Mouse (Mus musculus): ENCODE measurements around the gene Scn11a.

Gene Scn11a

DNA sequence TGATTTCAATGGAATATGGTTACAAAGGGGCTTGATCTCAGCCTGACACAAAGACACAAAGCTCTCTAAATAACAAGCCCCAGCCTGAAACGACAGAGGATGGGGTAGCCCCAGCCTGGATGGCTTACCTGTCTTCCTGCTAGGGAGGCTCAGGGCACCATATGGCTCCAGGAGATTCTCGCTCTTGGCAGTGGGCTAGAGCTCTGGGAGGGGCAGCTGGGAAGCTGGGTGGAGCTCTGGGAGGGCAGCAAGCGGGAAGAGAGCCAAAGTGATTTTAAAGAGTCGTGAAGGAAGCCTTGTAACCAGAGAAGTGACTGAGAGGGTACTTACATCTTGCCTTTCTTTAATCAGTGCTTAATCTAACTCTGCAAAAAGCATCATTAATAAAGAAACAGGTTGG, at the start of gene Scn11a:
Gene Scn11a, minus strand, starts transcription at position 160 of the 400 bp plus-strand sequence.
- DNase-seq, result no peak

DNA sequence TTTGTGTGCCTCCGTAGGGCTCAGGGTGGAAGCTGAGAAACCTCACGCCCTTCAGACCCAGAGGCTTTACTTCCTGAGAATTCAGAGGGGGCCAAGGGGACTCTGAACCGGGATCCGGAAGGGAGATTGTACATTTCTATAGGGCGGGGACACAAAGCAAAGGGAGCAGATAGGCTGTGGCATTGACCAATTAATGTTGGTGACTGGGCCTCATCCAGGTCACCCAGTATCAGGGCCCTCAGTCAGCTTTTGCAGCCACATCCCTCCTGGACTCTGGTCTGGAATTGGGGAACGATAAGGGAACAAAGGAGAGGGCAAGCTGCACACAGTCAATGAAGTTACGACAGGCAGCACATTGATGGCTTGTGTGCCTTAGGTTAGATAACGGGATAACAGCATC, 28.9 kb upstream of the Scn11a start:
- DNase-seq, result no peak

DNA sequence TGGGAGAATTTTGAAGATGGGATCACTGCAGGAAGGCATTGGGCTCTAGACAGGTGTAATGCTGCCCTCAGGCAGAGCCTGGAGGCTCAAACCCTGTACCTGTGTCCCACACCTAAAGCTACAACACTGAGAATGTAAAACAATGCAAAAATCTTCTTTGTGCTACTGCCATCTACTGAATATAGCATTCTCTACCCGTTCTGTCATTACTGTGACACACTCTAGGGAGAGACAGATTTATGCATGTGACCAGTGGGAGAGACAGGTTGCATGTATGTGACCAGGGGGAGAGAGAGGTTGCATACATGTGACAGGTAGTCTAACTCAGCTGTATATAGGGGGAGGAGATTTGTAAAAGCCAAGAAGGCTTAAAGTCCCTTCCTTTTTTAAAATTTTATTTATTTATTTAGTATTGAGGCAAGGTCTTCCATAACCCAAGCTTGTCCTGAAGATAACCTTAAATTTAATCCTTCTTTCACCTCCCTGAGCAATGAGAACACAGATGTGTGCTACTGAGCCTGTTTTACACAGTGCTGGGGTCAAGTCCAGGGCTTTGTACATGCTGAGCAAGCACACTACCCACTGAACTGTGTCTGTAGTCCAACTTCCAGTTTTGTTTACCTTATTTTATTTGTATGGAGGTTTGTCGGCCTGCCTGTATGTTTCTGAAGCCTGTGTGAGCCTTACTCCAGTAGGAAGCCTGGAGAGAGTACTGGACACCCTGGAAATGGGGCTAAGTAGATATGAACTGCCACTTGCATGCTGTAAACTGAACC, 28.0 kb upstream of the Scn11a start:
- peak; percentile 30 to 42 for DNase-seq

DNA sequence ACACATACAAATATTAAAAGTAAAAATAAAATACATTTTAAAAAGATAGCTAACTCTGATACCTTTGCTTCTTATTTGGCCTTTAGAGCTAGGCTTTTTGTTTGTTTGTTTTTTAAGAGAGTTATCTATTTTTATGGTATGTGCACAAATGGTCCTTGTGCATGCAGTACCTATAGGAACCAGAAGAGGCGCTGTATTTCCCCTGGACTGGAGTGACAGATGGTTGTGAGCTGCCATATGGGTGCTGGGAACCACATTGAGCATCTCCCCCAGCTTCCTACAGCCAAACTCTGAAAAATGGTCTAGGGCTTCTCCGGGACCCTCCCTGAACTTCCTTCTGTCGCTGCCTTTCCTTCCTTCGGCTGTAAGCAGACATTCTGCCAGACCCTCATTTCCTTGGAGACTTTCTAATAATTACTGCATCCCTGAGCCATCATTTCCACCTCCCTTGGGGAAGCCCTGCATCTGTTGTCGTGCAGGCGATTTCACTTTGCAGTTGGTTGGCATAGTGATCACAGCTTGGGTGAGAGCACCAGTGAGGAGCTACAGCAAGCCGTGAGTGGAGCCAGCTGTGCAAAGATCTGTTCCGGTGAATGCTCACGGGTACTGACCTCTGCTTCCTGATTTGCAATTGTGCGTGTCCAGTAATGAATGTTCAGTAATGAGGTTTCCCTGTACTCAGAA, 27.2 kb upstream of the Scn11a start:
- peak; percentile 57 to 70 for DNase-seq

DNA sequence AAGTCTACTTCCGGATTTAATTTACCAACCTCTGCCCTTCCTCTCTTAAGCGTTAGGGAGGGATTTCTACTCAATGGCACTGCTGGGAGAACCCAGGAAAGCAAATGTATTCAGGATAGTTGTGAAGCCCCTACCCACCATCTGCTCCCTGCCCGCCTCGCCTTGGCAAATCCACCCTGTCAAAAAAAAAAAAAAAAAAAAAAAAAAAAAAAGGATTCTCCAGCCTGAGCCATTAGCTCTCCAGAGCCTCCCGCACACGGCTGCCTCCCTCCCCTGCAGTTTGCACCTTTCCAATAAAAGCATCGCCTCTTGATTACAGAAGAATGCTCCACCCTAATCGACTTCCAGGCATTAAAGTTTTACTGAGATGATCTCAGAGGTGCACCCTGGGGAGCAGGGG, 24.0 kb upstream of the Scn11a start:
- no peak for DNase-seq

DNA sequence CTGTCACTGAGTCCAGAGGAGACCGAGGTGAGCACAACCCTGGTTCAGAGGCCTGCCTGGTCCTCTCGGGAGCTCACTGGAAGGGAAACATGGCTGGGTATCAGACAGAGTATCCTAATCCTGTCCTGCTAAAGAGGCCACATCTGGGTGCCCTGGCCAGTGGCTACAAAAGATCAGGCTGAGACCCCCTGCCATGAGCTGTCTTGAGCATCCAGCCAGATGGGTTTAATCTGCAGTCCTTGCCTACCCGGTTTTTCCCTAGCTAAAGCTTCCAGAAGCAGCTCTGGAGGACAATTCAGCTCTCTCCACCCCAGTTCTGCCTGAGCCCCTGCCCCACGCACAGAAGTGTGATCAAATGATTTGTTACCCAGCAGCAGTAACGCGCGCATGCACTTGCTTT, 23.4 kb upstream of the Scn11a start:
- no peak for DNase-seq

DNA sequence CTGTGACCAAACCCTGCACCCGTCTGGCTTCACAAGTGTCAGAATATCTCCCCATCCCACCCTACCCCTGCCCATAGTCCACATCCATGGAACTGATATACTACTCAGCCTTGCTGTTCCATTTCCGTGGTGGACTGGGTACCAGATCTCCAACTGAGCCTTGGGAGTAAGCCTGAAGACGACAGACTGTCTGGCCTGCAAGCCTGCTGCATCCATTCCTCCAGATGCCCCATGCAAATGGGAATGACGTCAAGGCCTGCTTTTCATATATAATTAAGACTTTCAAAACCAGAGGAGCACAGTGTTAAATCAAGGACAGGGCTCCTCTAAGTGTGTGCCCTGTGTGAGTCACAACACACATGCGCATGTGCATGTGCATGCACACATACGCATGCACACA, 21.9 kb upstream of the Scn11a start:
- DNase-seq, result no peak

DNA sequence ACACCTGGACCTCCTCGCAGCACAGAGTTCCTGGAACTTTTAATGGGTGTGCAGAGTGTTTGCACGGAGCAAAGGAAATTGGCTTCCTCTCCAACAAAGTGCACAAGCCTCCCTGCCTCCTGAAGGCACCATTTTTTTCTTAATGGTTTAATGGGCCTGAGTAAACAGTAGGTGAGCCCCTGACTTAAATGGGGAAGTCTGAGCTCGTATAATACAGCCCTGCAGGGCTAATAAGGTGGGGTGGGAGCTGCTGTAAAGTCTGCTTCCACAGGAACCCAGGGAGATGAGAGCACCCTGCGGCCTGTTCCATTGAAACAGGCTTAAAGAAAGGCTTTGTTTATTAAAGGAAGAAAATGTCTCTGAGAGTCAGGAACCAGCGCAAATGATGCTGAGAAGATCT, 19.5 kb upstream of the Scn11a start:
- no peak for DNase-seq

DNA sequence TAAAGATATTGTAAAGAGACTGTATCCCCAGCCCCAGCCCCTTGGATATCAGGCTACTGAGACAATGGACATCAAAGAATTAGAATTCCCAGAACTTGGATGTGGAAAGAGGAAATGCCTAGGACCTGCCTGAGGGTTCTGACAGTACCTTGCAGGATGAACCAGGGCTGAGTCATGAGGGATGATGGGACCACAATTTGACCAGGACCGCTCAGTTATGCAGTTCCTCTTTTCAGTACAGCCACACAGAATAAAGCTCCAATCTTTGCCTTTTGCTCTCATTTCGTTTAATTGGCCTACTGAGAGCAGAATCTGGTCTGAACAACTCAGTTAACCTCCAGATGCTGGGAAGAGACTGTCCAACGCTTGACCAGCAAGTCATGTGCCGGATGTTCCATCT, 18.3 kb upstream of the Scn11a start:
- DNase-seq, result no peak

DNA sequence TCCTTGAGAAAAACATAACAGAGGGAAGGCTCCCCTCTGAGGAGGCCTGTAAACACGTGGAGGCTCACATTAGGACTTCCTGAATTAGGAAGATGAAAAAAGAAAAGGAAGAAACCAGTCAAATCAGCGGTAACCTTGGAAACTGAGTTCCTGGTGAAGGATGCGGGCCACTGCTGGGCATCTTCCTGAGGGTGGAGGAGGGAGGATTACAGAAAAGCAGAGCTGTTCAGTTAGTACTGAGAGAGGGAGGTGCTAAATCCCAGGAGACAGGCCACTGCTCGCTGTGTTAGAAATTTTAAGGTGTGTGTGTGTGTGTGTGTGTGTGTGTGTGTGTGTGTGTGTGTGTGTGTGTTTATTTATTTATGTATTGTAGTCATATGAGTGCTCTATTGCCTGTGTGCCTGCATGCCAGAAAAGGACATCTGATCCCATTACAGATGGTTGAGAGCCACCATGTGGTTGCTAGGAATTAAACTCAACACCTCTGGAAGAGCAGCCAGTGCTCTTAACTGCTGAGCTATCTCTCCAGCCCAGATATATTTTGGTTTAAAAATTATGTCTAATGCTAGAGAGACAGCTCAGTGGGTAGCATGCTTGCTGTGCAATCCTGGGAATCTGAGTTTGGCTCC, 17.4 kb upstream of the Scn11a start:
- no peak for DNase-seq

DNA sequence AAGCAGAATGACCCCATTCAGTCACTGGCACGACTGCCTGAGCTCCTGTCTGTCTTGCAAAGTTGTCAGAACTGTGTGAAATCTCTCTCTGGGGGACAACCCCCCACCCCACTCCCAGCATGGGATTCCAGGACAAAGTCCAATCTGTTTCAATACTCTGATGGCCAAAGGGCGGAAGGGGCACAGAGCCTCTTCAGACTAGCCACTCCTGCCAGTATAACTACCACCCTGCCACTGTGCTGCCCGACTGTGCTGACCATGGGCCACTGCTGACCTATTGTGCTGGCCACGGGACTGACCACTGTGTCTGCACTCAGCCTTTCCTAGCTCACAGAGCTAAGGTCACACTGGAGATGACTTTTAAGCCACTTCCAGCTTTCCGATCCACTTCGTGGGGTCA, 16.8 kb upstream of the Scn11a start:
- peak; percentile 72 to 82 for DNase-seq

DNA sequence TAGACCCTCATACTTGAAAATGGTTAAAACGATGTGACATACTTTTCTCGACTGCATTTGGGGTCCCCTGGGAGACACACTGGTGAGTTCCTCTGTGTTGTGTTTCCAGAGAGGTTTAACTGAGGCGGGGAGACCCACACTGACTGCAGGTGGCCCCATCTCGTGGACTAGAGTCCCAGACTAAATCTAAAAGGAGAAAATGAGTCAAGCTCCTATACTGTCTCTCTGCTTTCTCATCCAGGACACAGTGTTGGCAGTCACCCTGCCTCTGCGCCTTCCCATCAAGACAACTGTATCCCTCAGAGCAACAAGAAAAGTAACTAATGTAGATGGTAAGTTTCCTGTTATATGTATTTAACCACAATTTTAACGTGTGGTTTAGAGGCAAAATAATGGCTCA, 15.9 kb upstream of the Scn11a start:
- no peak for DNase-seq

DNA sequence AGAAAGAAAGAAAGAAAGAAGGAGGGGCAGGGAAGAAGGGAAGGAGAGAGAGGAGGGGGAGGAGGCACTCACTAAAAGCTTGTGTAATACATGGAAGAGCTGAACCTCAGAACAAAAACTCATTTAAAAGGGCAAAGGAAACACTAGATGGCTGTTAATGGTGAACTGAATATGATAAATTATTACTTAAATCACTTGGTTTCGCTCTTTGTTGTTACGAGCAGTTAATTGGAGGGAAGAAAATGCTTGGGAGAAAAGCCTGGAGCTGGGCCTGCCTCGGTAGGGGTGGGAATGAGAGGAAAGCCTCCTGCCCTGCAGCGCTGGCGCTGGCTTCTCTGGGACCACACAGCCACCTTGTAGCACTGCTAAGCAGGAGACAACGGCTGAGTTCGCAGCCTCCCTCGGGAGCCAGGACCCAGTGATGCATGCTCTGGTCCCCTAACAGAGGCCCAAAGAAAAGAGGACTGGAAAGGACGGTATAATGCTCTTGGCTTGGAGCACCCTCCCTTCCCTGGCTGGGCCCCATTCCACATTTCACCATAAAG, 10.4 kb upstream of the Scn11a start:
- peak; percentile 43 to 63 for DNase-seq

DNA sequence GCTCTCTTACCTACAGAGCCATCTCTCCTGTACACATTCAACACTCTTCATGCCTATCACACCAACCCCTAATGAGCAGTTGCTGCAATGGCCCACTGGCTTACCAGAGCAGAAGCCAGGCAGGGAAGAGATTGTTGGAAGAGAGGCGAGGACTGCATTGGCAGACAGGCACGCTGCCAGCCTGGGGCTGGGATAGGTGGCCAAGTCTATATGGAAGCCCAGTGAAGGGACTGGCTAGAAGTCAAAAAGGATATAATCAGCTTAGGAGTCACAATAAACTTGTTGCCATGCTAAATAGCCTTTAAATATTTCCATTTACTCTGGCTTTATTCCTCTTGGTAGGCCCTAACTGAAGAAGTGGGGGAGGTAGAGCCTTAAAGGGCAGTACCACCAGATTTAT, 5.7 kb upstream of the Scn11a start:
- DNase-seq, result no peak

DNA sequence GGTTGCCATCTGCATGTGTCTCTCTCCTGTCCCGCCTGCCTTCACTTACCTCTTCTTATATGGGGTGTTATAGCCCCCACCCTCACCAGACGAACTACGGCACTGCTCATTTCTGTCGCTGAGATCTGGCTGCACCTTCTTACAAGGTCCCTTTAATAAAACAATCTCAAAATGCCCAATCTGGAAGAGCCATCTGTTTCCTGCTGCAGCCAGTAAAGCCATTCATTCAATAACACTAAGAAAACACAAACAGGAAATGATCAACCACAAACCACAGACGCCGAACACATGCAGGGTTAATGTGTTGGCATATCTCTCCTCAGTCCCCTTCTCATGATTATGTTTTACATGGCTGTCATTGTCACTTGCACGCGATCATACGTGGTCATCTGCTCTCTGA, 1.5 kb downstream of the Scn11a start:
- no peak for DNase-seq

DNA sequence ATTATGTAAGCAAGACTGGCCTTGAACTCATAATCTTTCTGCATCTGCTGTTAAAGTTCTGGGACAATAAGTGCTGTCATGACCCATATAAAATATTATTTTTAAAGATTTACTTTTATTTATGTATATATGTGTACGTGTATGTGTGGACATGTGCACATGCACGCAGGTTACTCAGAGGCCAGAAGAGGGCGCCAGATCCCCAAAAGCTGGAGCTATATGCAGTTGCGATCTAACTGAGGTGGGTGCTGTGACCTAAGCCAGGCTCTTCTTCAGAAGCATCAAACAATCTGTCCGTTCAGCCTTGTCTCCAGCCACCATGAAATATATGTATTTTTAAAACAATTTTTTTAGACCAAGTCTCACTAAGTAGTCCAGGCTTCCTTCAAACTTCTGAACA, 11.6 kb downstream of the Scn11a start:
- peak in 1 of 2 experiments; percentile 23 for DNase-seq

DNA sequence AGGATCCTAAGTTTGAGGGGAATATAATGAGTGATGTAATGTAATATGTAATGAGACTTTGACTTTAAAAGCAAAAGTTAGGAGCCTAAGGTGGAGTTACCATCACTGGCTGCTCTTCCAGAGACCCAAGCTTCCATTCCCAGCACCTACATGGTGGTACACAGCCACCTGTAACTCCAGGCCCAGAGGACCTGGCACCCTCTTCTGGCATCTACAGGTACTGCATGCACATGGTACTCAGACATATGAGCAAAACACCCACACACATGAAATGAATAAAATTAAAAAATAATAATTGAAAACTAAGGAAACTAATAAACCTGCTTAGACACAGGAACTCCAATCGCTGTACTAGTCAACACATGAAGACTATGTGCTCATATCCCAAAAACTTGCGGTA, 18.8 kb downstream of the Scn11a start:
- DNase-seq, result peak in 1 of 2 experiments; percentile 32

DNA sequence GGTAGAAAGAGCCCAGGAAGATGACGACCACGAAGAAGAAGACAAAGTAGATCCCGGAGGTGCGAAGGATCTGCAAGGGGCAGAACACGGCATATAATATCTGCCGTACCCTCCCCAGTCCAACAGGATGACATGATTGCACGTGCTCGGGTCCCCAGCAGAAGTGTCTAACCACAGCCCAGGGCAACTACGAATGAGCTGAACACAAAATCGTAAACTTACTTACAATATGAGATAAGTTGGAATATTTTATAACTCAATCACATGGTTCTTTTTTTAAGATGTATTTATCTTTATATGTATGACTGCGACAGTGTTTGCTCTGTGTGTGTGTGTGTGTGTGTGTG, 20.8 kb downstream of the Scn11a start:
- DNase-seq, result no peak

DNA sequence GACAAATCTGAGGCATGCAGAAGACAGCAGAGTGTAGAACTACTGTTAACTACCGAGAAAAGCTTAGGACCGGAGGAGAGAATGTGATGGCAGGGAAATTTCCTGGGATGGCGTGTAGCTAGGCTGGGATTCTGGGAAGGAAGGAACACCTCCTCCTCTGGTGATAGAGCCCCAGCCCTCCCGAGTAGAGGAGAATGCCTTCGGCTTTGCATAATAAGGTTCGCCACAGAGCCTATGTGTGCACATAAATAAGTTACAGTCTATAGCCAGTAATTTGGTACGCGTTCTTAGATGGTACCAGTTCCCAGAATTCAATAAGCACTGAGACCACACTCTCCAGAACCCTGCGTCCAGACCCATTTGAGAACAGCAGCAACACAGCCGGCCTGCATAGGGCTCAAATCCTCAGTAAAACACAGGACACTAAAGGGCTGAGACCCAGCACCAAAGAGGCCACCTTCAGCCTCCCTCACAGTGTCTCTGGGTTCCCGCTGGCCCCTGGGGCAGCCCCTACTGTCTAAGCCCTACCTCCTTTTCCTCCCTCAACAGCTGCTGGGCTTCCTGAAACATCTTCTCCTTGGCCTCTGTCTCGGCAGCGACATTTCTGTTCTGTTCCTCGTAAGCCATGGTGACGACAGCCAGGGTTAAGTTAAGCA, 21.3 kb downstream of the Scn11a start:
- no peak for DNase-seq

DNA sequence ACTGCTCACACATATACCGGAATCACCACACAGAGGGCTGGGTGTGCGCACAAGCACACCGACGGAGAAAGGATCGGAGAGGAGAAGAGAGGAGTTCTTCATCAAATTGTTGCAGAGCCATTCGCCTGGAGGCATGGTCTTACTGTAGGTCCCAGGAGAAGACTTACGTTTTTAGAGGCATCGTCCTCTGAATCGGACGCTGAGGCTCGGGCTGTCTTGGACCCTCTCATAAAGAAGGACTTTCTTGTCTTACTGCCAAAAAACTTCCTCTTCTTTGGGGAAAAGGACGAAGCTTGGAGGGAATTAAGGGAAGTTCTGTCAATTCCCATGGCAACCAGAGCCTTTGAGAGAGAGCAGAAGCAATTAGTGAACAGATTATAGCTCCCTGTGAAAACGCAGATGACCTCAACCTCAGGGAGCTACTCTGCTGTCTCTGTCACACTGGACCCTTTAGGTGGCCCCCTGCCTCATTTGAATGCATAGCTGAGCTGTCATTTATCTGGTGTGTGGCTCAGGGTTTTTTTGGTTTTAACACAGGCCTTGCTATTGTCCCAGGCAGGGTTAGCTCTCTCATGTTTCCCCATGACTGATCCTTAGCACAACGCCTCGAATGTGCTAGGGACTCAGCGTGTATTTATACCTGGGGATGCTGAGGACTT, 22.0 kb downstream of the Scn11a start:
- no peak for DNase-seq

DNA sequence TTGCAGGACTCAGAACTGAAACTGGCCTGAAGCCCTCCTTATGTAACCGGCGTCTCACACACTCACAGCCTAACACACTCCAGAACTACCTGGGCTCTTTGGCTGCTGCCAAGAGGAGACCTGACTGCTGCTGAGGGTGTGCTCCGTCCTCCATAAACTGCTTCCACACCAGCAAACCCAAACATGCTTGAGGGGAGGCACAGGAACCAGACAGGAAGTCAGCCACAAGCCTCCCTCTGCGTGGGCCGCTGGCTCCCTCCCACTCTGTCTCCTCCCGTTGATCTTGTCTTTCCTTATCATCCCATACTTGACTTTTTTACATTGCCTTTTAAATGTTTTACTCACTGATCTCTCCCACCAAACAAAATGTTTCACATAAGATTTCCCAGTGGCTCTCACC, 23.8 kb downstream of the Scn11a start:
- DNase-seq, result no peak

DNA sequence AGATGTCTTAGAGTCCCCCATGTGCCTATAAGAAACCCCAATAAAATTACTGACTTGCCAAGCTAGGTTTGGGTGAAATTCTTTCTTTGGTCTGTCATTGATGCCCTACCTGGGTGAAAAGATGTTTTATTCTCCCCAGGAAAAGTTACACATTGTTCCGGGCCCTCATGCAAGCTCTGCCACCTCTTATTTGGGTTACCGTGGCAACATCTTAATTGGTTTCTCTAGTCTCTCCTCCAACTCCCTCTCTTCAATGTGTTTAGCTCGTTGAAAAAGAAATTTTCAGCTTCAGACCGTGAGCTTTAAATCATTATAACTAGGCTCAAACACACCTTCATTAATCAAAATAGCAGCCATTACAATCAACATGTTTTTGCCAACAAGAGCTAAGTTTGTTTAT, 28.5 kb downstream of the Scn11a start:
- no peak for DNase-seq
